Mouse (Mus musculus): Measurements from ENCODE around the gene Dis3l.

The Dis3l gene

DNA sequence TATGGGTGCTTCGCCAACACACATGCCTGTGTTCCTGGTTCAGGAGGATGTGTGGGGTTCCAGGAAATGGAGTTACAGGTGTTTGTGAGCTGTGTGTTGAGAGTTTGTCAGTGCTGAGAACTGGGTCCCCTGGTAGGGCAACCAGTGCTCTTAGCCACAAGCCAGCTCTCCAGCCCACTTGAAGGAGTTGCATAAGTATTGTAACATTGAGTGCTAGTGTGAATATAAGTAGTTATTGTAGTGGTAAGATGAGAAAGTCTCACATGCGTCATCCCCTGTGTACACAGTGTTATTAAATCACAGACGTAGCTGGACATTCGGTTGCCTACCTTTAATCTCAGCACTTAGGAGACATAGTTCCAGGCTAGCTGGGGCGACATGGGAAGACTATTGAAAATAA lies 81.2 kb downstream of the Dis3l start:
- DNase-seq (ENCODE audit: low read depth, low spot score): no peak
